Mouse (Mus musculus): ENCODE measurements at regions not wholly inside any gene's neighbourhood (a gene's known extent, or its start where the extent isn't known, plus 50 kb on each side); places are given as distances from the start of the nearest gene placed in this dataset.

GRCm38 (mm10) chr10:51952021-51952420 lies 70.3 kb upstream of the Vgll2 start:
- Histone ChIP-seq H3K4me3 (ENCODE audit: insufficient read depth, low read length) (no peak overlapping the region), H3K4me1 (ENCODE audit: control insufficient read depth, insufficient read depth, low read length) (no peaks in the 10 kb centered on the region; the same call in 1 of the 2 replicates), H3K27ac (ENCODE audit: insufficient read depth, low read length) (no peak overlapping the region)
- TF ChIP-seq POLR2A (IDR thresholded peaks at IDR 0.05; ENCODE audit: low read depth, low read length) (no peak), CTCF (IDR thresholded peaks at IDR 0.05; ENCODE audit: borderline replicate concordance, insufficient read depth, low read length) (no peak)

GRCm38 (mm10) chr10:51956493-51956892 lies 65.8 kb upstream of the Vgll2 start:
- TF ChIP-seq POLR2A (IDR thresholded peaks at IDR 0.05; ENCODE audit: low read depth, low read length) (no peak), CTCF (IDR thresholded peaks at IDR 0.05; ENCODE audit: borderline replicate concordance, insufficient read depth, low read length) (no peak)
- H3K27ac ChIP-seq (ENCODE audit: insufficient read depth, low read length): no peak overlapping the region
- H3K4me1 ChIP-seq (ENCODE audit: control insufficient read depth, insufficient read depth, low read length): no peaks in the 10 kb centered on the region
- no peak overlapping the region for H3K4me3 ChIP-seq (ENCODE audit: insufficient read depth, low read length)

GRCm38 (mm10) chr10:51961497-51961896 lies 60.8 kb upstream of the Vgll2 start:
- TF ChIP-seq CTCF (IDR thresholded peaks at IDR 0.05; ENCODE audit: borderline replicate concordance, insufficient read depth, low read length): no peak
- no peak for TF ChIP-seq POLR2A (IDR thresholded peaks at IDR 0.05; ENCODE audit: low read depth, low read length)
- H3K4me1 ChIP-seq (ENCODE audit: control insufficient read depth, insufficient read depth, low read length): peaks cover 4% of the 10 kb centered on the region; the same call in 1 of the 2 replicates

GRCm38 (mm10) chr10:51963671-51964070 lies 58.6 kb upstream of the Vgll2 start:
- H3K27ac ChIP-seq (ENCODE audit: insufficient read depth, low read length): no peak overlapping the region
- peaks cover 4% of the 10 kb centered on the region; the same call in 1 of the 2 replicates for H3K4me1 ChIP-seq (ENCODE audit: control insufficient read depth, insufficient read depth, low read length)
- H3K4me3 ChIP-seq (ENCODE audit: insufficient read depth, low read length): no peak overlapping the region
- TF ChIP-seq POLR2A (IDR thresholded peaks at IDR 0.05; ENCODE audit: low read depth, low read length) (no peak), CTCF (IDR thresholded peaks at IDR 0.05; ENCODE audit: borderline replicate concordance, insufficient read depth, low read length) (no peak)

More at GRCm38 (mm10) chr10:51961497-51961896, 60.8 kb upstream of the Vgll2 start:
- Histone ChIP-seq H3K27ac (ENCODE audit: insufficient read depth, low read length) (no peak overlapping the region), H3K4me3 (ENCODE audit: insufficient read depth, low read length) (no peak overlapping the region)

- Histone ChIP-seq H3K4me3 (ENCODE audit: insufficient read depth, low read length) (no peak overlapping the region), H3K4me1 (ENCODE audit: control insufficient read depth, insufficient read depth, low read length) (no peaks in the 10 kb centered on the region), H3K27ac (ENCODE audit: insufficient read depth, low read length) (no peak overlapping the region)
- no peak for TF ChIP-seq POLR2A (IDR thresholded peaks at IDR 0.05; ENCODE audit: low read depth, low read length)
- TF ChIP-seq CTCF (IDR thresholded peaks at IDR 0.05; ENCODE audit: borderline replicate concordance, insufficient read depth, low read length): no peak
Measured at GRCm38 (mm10) chr10:51970113-51970512, 52.2 kb upstream of the Vgll2 start.

Measured in embryonic fibroblast, embryonic 13.5 days (primary cell).